Mouse (Mus musculus): ENCODE measurements around the gene Glp1r. TPM values are rescaled to one million over a fixed set of nuclear protein-coding genes. Genes with fewer than 3 reads are reported as not detected.

Glp1r gene
- polyA plus RNA-seq, 3 experiments from 2014 or later: 0.08 to 0.18 TPM; not detected in 1

DNA sequence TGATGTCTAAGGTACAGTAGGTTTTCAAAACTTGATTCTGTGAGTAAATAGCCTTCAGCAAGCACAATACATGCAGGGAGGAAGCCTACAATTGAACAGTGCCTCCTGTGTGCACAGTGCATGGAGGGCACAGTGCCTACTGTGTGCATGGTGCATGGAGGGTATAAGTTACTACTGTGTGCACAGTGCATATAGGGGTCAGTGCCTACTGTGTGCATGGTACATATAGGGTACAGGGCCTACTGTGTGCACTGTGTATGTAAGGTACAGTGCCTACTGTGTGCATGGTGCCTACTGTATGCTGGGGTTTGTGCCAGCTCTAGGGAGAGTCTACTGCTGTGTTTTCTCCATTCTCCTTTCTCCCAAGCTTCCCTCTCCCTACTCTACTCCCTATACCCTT, 12.6 kb downstream of the Glp1r start:
- no peak for ATAC-seq

DNA sequence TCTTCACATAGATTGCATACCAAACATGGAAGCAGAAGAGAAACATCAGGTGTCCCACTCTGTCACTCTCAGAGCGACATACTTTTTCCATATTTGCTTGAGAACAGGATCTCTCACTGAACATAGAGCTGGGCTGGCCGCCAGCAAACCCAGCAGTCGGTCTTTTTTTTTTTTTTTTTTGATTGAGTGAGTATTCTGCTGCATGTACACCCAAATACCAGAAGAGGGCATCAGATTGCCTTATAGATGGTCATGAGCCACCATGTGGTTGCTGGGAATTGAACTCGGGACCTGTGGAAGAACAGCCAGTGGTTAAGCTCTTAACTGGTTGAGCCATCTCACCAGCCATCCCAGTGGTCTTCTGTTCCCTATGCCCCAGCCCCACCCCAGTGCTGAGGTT, 21.9 kb downstream of the Glp1r start:
- no peak for ATAC-seq

DNA sequence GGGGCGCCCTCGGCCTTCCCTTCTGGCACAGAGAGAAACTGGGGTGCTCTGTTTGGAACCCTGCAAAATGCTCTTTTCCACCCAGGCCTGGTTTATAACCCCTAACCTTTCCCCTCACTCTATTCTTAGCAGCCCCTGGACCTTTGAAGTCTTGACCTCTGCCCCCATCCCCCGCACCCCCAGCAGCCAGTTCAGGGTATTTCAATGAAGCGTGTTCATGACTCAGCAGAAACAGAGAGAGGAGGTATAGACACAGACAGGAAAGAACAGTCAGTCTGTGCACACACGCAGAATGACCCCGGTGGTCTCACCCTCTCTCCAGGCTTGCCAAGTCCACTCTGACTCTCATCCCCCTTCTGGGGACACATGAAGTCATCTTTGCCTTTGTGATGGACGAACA, 29.2 kb downstream of the Glp1r start:
- ATAC-seq: no peak

DNA sequence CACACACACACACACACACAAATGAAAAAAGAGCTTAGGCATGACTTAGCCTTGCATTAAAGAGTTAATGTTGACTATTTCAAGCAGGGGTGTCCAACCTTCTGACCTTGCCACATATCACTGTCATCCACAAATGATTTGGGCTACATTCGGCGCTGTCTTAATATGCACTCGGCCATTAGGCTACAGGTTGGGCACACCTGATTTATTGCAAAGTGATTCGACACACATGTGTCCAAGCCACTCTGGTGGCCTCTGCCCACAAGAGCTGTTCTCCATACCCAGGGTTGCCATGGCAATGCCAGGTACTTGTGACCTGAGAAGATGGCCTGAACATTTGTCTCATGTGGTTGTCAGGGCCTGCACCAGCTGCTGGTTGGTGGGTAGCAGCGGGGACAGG, 31.2 kb downstream of the Glp1r start:
- no peak for ATAC-seq

DNA sequence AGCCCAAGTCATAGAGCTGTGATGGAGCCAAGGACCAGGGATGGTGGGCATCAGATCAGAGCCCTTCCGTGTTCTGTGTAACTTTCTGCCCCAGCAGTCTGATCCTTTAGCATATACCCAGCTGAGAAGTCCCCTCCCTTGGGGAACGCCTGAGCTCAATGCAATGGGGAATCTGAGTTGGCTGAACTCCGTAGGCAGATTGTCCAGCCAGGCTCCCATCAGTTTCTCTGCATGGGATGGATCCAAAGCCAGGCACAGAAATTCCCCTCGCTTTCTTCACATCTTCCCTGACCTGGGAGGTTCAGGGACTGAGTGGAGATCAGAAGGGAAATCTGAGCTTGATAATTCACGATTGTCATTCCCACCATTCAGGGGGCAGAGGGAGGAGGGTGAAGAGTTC, 33.7 kb downstream of the Glp1r start:
- ATAC-seq: no peak

DNA sequence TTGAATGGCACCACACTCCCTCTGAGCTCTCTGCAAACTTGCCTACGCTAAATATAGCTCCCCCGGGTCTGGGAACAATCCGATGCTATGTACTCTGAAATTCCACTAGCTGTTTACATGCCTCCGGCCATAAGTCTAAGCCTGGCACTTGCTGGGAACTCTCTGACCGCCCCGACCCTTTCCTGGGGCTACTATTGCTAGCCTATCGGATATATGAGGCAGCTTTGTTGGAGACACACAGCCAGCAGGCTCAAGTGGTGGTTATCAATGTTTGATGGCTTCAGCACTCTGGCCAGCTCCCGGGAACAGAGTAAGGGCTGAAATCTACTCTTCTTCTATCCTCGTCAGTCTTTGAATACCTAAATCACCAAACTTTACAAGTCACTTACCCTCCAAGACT, 36.9 kb downstream of the Glp1r start:
- ATAC-seq: no peak

DNA sequence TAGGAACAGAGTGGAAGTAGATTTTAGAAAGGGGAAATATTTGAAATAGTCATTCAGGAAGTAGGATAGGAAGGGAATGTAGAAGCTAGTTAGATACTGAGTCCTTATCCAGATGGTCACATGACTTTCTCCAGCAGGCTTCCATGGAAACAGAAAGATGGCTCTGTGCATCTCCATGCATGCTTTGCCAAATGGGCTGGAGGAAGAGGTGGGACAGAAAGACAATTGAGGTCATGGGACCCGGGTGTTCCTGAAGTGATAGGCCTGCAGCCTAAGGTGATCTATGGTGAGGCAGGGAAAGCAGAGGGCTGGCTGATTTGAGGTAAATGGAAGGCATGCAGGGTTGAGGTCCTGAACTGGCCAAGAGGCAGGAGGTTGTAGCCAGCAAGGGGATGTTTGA, 46.8 kb downstream of the Glp1r start:
- ATAC-seq: no peak

DNA sequence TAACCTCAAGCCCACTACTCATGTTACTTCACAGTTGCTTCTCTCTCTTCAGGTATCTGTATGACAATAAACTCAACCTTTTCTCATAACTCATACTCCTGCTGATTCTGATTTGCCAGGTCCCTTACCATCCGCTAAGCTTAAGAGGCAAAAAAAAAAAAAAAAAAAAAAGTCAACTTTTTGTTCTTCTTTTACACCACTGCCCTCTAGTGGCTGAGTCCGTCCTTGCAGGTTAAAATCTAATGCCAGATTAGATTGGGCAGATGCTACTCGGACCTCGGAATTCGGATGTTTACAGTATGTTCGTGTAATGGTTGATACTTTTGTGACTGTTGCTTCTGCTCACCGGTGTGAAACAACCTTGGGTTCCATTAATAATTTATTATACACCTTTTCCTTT, 49.2 kb downstream of the Glp1r start:
- ATAC-seq: no peak

DNA sequence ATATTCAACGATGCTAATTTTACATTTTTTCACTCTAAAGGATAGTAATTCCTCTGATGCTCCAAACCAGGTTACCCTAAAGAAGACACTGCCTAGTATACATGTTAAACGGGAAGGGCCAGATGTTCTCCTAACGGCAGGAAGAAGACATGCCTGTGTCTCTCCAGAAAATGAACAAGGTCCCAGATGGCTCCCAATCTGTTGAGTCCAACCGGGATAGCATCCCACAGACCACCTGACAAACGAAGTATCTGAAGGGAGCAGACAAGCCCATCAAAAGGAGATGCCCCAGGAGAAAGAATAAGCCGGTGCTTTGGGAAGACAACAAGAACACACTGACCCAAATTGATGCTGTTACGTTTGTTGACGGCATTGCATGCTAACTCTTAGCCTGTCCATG, 50.0 kb downstream of the Glp1r start:
- ATAC-seq: no peak

DNA sequence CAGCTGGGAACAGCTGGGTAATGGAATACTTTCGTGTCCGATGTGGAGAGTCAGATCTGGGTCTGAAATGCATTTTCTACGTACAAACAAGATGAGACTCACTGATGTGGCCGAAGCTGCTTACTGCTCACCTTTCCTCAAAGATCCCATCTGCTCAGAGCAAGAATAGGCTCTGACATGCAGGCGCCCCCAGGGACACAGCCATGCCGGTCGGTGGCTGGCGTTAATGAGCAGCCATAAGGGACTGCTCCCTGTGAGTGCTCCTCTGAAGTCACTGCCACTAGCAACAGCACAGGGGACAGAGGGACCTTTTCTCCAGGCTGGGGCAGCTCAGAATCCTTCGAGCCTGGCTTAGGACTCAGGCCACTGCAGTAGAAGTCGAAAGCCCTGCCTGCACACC, 52.7 kb downstream of the Glp1r start, which contains the start of gene Umodl1:
Umodl1 (plus strand) TSS at position 301 of the 400 bp plus-strand sequence.
- ATAC-seq: no peak

DNA sequence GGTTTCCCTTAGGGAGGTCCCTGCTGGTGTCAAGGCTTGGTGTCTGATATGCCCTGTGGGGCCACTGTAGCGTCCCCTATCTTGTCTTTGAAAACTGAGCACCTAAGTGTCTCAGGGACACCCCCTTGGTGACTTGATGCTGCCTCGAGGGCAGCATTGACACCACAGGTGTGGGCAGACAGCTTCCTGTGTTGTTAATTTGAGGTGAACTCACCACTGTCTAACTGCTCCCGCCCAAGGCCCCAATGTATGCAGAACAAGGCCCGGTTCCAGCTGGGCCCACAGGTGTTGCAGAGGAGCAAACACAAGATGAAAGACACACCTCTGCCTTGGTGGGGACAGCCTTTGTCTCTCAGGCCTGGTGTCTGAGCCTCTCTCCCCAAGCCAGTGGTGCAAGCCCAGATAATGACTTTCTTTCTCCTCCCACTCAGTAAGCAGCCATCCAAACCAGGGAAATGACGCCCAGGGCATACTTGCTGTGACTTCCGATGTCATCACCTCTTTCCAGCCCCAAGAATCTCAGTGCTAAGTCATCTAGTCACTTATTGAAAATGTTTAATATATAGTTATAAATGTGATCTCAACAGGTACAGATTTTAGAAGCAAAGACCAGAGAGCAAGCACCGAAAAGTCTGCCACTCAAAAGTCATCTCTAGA, 60.4 kb downstream of the Glp1r start:
- ATAC-seq: peak; percentile 94

DNA sequence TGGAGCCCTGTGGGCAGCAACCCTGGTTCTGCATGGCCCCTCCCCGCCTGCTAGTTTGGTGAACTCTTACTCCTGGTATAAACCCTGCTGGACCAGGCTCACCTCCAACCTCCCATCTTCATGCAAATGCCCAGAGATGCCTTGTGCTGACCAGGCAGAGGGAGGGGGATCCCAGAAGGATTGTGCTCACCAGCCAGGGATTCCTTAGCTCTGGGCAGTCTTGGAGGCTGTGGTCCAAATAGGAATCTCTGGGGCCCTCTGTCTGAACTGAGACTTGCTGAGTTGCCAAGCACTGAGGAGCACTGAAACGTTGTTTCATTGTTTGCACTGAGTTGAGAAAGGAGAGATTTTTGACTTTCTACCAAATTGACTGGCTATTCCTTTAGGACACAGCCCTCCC, 61.3 kb downstream of the Glp1r start:
- no peak for ATAC-seq

DNA sequence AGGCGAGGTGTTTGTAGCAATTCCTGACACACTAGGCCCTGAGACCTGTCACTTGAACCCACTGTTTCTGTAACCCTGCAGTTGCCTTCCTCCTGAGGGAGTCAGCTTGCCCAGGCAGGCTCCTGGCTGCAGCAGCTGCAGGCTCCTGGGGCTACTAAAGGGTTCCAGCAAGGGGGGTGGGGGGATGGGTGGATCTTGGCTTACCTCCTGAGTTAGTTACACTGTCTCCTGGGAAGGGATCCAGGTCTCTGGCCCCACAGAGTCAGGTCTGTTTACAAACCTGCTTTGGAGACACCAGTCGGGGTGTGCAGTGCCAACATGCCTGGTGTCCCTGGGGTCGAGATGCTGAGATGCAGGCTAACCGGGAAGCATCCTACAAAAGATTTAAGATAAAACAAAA, 68.4 kb downstream of the Glp1r start:
- ATAC-seq: no peak

DNA sequence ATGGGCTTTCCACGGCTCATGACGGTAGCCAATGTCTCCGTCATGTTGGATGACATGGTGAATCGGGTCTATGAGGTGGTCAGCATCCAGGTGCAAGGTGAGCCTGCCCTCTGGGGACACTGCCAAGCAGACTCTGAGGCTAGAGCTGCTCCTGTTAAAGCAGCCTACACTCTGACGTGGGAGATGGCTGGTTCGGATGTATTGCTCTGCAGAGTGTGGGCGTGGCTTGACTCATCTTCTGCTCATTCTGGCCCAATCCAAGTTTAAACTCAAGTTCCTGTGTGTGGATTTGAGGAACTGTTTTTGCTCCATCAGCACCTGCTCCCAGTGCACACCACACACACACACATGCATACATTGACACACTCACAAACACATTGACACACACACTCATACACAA, 70.3 kb downstream of the Glp1r start:
- no peak for ATAC-seq

DNA sequence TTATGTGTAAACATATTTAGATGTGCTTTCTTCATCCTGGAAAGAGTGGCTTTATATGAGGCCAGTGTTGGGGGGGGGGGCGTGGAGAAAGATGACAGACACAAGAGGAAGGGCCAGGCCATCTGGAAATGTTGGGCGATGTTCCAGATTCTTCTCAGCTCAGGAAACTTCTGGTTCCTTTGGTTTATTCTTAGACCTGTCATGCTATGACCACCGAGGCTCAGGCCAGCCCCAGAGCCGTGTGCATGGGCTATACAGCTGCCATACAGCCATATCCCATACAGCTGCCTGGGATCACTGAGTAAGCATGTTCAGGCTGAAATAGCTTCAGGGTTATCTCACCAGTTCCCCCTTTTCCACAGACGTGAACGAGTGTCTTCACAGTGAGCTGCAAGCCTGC, 71.7 kb downstream of the Glp1r start:
- ATAC-seq: no peak

DNA sequence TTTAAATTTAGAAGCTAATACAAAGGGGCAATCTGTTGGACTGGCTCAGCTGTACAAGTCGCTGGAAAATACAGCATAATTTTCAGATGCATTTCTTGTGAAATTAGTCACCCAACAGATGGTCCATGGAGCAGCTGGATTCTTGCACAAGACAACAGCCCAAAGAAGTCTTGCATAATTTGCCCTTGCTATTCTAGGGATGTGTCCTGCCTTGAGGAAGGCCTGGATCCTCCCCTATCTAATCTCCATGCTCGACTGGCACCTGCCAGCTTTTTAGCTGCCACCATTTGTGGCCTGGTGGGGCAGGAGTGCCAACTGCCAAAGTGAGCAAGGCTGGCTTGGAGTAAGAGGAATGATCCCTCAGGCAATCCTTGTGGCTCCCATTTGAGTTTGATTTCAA, 75.7 kb downstream of the Glp1r start:
- no peak for ATAC-seq

DNA sequence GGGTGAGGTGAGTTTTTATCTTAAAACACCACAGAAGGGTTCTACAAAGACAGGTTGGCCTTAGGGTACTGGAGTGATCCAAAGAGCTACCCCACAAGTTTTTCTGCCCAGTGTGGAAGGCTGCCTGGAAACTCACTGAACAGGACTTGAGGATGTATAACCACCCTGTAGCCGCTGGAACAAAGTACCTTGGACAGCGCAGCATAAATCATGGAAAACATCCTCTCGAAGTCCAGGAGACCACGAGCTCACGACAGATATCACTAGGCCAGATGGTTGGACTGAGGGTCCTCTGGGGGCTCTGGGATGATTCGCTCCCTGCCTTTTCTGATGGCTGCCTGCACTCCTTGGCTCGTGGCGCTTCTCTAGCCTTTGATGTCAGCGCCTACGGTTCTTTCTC, 76.9 kb downstream of the Glp1r start:
- ATAC-seq: no peak

DNA sequence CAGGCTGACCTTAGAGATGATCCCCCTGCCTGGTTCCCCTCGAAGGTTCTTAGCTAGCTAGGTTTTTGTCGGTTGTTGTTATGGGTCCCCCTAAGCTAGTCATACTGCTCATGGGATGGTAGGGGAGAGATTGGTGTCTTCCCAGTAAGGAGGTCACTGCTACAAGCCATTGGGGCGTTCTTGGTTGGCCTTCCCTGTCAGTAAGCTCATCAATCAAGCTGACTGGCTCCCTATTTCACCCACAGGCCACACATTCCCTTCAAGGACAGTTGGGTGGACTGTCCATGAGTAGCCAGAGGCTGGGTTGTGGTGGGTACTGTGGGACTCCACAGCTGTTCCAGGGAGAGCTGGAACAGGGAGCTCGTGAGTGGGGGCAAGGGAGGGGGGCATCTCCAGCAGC, 81.9 kb downstream of the Glp1r start:
- ATAC-seq: no peak

DNA sequence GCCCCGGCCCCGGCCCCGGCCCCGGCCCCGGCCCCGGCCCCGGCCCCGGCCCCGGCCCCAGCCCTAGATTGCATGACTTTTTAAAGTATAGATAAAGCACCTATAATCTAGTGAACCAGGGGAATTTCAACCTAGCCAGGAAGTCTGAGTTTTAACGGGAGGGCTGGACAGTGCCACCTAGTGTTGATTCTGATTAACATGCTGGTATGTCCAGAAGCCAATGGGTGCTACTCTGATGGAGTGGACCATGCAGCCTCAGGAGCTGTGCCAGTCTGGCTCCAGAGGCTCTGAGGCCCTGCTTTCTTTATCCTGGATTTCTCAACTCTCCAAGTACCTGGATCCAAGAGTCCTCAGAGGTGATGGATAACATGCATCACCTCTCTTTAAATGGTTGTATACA, 88.6 kb downstream of the Glp1r start:
- ATAC-seq: no peak

Other genes with a start within 250 kb of the Glp1r start
- gene Umodl1, start 52.8 kb downstream of the Glp1r start, polyA plus RNA-seq (2017; shearing (Covaris generic)): not detected
- gene Abcg1, start 155.9 kb downstream of the Glp1r start, polyA plus RNA-seq (2017; shearing (Covaris generic)): 100 to 1,000 TPM in 1 of 3 experiments, 10 to 100 TPM in 2; 67.1 to 113 (median 95.6) TPM
- gene Tff3, start 227.8 kb downstream of the Glp1r start, polyA plus RNA-seq (2017; shearing (Covaris generic)): not detected
- gene Tff2, start 242.5 kb downstream of the Glp1r start, polyA plus RNA-seq (2017; shearing (Covaris generic)): not detected

Data from inflammation-experienced regulatory T-cells, adult 6 months (primary cell).